Mouse (Mus musculus) CD8-positive naive resting alpha-beta T cell, adult 2 months (primary cell): ENCODE measurements around the gene Fcgr1.
"Not testable (repeated sequence)": the region's sequence is repeated elsewhere in the genome, so short reads cannot be mapped to it uniquely, and the experiment has no call there.

Experiments used
- DNase-seq, 2 experiments: peaks; one replicate each; pipeline ENCODE4 v3.0.0; 2022; ENCODE audit warnings: low read depth in 2 of 2, low spot score in 2 of 2

Fcgr1 gene

DNA sequence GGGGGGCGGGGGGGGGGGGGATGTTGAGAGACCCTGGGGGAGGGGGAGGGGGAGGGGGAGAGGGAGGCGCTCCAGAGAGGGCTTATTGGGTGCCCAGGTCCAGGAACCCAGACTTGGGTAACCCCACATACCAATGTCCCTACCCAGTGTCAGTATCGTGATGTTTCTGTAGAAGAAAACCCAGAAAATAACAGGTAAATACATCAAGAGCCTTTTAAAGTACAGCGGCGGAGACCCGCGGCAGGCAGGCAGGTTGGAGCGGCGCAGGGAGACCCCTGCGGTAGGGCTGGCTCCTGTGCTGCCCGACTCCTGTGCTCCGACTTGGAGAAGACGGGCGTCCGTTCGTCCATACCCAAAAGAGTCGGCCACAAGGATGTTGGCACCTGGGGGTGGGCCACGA, 33.9 kb upstream of the Fcgr1 start:
- DNase-seq: no peak

DNA sequence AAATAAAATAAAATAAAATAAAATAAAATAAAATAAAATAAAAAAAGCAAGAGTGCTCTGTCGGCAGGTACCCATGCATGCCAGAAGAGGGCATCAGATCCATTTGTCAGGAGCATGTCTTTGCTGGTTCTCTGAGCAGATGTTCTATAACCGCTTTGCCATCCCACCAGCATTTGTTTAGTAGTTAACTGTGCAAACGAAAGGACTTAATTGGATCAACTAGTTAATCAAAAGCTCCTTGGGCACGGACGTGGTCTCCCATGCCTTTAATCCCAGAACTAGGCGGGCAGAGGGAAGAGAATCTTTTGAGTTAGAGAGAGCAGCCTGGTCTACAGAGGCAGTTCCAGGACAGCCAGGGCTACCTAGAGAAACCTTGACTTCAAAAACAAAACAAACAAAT, 33.4 kb upstream of the Fcgr1 start:
- DNase-seq: peak in 1 of 2 experiments; percentile 47

- not testable (repeated sequence) for DNase-seq
Observed at GRCm38 (mm10) chr3:96323806-96324205, 30.0 kb upstream of the Fcgr1 start.

DNA sequence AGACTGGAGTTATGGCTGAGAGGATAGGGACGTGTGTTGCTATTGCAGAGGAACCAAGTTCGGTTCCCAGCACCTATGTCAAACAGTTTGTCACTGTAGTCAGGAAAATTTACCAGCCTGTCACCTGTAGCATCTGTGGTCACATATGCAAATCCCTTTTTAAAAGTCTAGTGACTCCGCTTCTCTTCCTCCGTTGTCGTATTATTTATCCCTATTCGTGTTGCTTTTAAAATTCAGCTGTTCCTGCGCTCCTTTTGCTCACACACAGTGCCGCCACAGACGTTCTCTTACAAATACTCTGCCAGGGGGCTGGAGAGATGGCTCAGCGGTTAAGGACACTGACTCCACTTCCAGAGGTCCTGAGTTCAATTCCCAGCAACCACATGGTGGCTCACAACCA, 28.8 kb upstream of the Fcgr1 start:
- DNase-seq: no peak

- no peak for DNase-seq
Observed at GRCm38 (mm10) chr3:96321891-96322290, 28.1 kb upstream of the Fcgr1 start.

GRCm38 (mm10) chr3:96320003-96320402, 26.2 kb upstream of the Fcgr1 start:
- DNase-seq: not testable (repeated sequence)

- no peak for DNase-seq
Observed at GRCm38 (mm10) chr3:96312341-96313098, 18.8 kb upstream of the Fcgr1 start.

DNA sequence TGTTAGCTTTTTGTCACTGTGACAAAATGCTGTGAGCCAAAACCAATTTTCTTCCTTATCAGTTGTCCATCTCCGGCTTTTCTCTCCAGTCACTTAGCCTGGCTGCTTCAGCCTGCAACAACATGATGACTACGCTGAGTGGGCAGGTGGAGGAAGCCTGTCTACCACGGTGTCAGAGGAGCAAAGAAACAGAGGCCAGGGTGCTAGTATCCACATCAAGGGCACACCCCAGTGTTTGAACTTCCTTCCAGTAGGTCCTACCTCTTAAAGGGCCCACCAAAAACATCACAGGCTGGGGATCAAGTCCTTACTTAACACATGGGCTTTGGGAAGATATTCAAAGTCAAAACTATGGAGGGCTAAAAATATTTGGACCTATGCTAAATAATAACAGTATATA, 15.7 kb upstream of the Fcgr1 start:
- peak in 1 of 2 experiments; percentile 20 for DNase-seq

DNA sequence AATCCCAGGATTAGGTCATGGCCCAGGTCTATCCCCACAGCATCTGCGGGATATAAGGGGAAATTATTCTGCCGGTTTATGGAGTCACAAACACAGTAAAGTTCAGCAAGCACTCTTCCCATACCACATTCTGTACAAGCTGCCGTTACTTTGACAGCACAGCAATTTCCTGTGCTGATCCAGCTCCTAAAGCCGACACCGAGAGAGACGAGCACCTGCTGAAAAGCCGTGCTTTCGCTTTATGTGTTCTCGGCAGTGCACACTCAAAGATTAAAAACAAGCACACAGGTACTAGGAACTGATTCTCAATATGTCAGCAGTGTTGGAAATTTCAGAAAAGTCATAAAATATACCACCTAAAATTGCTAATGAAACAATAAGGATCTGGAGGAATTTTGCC, 12.7 kb upstream of the Fcgr1 start:
- no peak for DNase-seq

GRCm38 (mm10) chr3:96302076-96302475, 8.3 kb upstream of the Fcgr1 start:
- DNase-seq: no peak

DNA sequence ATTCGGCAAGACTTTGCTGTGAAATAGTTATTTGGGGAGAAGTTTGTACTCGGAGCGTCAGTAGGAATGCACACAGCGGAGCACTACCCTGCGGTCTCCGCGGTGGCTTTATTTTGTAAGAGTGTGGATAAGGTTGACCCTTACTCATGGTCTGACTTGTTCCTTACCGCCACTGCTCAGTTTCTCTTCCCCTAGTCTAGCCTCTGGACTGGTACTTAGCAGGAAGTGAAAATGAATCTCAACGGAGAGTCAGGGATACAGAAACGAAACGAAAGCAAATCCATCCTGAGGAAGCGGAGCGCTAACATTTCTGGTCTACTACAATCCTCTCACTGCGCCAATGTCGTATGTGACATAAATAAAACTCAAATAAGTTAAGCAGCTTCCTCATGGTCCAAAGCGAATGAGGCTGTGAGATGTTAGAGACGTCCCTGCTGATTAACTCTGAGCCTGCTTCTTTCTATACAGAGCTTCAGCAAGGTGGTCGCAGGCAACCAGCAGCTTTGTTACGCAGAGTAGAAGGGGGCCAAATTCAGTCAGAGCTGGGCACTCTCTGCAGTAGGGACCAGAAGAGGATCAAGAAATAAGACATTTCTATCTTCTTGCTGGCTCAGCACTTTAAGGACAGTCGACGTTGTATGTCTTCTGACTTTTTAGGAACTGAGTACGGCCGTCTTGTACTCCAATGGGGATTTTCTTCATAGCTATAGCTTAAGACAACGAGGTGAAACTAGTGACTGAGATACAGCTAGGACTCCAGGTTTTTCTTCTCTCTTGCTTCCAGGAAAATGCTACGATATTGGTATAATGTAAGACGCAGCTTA, 7.1 kb upstream of the Fcgr1 start:
- no peak for DNase-seq

DNA sequence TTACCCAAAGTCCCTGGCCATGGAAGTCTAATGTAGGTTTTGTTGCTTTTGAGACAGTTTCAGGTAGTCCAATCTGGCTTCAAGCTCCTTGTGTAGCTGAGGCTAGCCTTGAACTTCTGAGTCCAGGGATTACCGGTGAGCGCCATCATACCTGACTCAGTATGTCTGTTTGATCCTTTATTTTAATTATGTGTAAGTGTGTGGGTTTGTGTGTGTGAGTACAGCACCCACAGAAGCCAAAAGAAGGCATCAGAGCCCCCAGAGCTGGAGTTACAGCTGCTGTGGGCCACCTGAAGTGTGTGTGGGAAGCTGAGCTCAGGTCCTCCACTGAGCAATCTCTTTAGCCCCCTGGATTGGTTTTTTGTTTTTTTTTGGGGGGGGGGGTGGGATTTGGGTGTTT, 5.8 kb upstream of the Fcgr1 start:
- no peak for DNase-seq

GRCm38 (mm10) chr3:96298360-96298759, 4.6 kb upstream of the Fcgr1 start:
- no peak for DNase-seq

DNA sequence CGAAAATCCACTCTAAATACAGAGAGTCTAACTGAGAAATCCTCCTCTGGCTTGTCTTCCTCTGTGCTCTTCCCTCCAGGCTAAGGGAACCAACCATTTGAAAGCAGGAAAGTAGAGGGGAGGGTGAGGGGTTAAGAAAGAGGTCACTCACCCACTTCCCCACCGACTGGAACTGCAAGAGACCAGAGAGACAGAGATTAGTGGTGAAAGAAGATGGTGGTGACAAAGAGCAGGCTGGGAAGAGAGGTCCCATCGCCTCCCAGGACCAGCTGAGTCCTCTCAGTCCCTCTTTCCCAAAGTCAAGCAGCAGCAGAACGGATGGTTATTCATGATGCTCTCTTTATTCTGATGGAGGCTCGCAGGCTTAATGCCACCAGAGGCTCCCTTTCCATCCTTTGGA, 401 bp downstream of the Fcgr1 start:
- no peak for DNase-seq

DNA sequence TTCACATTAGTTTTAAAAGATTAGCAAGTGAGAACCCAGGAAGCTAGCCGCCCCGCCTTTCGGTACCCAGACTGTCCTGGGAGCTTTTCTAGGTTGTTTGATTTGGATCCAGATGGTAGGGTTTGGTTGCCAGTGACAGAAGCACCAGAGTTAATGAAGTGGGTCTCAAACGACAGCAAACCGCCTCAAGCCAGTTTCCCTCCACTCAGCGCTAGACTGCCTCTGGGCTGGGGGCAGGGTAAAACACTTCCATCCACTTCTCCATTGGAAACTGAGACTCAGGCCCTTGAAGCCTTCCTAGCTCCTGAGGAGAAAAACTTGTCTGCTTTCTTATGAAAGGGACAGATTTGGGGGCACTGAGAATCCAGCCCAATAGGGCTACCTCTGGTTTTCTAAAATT, 1.1 kb downstream of the Fcgr1 start:
- no peak for DNase-seq

GRCm38 (mm10) chr3:96290727-96291126, 3.0 kb downstream of the Fcgr1 start:
- DNase-seq: not testable (repeated sequence)

- no peak for DNase-seq
Observed at GRCm38 (mm10) chr3:96289201-96289600, 4.6 kb downstream of the Fcgr1 start.

- DNase-seq: not testable (repeated sequence)
Observed at GRCm38 (mm10) chr3:96287334-96287733, 6.4 kb downstream of the Fcgr1 start.

DNA sequence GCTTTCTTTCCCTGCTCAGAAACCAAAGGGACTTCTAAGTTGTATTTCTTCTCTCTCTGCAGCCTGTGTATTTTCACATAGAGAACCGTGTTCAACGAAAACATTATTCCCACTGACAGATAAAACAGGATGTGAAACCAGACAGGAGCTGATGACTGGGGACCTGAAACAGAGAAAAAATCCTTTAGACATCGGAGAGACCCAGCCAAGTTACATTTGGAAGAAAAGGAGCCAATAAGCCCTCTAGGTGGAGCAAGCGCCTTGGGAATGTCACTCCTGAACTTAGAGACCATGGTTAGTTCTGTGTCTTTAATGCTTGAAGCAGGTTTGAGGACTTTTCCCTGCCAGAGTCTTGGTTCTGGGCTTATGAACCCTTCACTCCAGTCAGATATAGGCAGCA, 9.3 kb downstream of the Fcgr1 start:
- DNase-seq: no peak

GRCm38 (mm10) chr3:96280660-96281059, 13.1 kb downstream of the Fcgr1 start:
- no peak for DNase-seq

GRCm38 (mm10) chr3:96277800-96278624, 15.8 kb downstream of the Fcgr1 start:
- DNase-seq: peak; percentile 92 to 97

DNA sequence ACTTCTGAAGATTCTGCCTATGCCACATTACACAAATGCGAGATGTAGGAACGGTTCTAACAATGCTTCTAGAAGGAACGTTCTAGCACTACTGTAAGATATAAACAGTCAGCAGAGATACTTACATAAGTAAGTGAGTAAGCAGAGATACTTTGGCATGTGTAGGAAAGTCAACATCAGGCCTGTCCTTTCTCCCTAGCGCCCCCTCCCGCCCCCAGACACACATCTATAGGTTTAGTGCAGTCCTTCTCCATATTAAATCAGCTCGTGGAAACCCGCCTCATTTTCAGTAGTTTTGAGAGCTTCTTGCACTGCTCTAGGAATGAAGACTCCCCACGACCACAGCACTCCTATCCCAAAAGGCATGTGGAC, 16.4 kb downstream of the Fcgr1 start:
- peak; percentile 53 to 78 for DNase-seq
